Mouse (Mus musculus) forebrain, embryonic 12.5 days (tissue): ENCODE measurements around the gene Spef1. TPM values are rescaled to one million over a fixed set of nuclear protein-coding genes. Genes with fewer than 3 reads are reported as not detected.

Experiments
- ATAC-seq: fragments of 200-750 bp; cut with Nextera tagmentation; 2 replicates; pipeline ENCODE4 v1.8.0; 2017; ENCODE audit warnings: moderate TSS enrichment; ENCODE audit not compliant: low FRiP score
- H3K27ac ChIP-seq: fragments of 300-500 bp; sonication (generic); 2 replicates; pipeline ENCODE4 v1.5.1; 2016; ENCODE audit warnings: mild to moderate bottlenecking
- H3K27me3 ChIP-seq: fragments of 300-500 bp; sonication (generic); 2 replicates; pipeline ENCODE4 v1.6.1; 2016; ENCODE audit warnings: mild to moderate bottlenecking
- H3K36me3 ChIP-seq: fragments of 300-500 bp; sonication (generic); replicated peaks from 2 replicates; pipeline ENCODE4 v1.6.1; 2016; ENCODE audit warnings: mild to moderate bottlenecking
- H3K4me1 ChIP-seq: fragments of 300-500 bp; sonication (generic); 2 replicates; pipeline ENCODE4 v1.6.1; 2016
- H3K4me2 ChIP-seq: fragments of 300-500 bp; sonication (generic); 2 replicates; pipeline ENCODE4 v1.6.1; 2016; ENCODE audit warnings: mild to moderate bottlenecking, moderate library complexity
- H3K4me3 ChIP-seq: fragments of 300-500 bp; sonication (generic); replicated peaks from 2 replicates; pipeline ENCODE4 v1.5.1; 2016; ENCODE audit warnings: mild to moderate bottlenecking
- H3K9ac ChIP-seq: fragments of 300-500 bp; sonication (generic); 2 replicates; pipeline ENCODE4 v1.6.1; 2016; ENCODE audit warnings: mild to moderate bottlenecking
- H3K9me3 ChIP-seq: fragments of 300-500 bp; sonication (generic); 2 replicates; pipeline ENCODE4 v1.6.1; 2016
- WGBS: fragments of 180-500 bp; shearing (Covaris S2); methylation state at CpG from one replicate; pipeline ENCODE4 v1.1.7; 2016; 5-methylcytosine and 5-hydroxymethylcytosine counted together
- polyA plus RNA-seq: library from polyadenylated mRNA; unstranded; fragments of >200 nt; fragmentation: Nextera tagmentation; extraction: Ambion mirVana; gene quantifications from 2 replicates; pipeline ENCODE4 v1.2.1, GENCODE M21; 2016

Gene Spef1
- polyA plus RNA-seq, 1 experiment from 2014 or later = 12.1 TPM

GRCm38 (mm10) chr2:131146193-131147042 is 40.7 kb downstream of the Spef1 start:
- Histone ChIP-seq H3K4me1 (peaks cover 6% of the 10 kb centered on the region; the same call in 1 of the 2 replicates), H3K9me3 (no peaks in the 10 kb centered on the region), H3K36me3 (peaks cover 78% of the 10 kb centered on the region), H3K9ac (no peak overlapping the region), H3K27me3 (no peaks in the 10 kb centered on the region), H3K4me2 (no peak overlapping the region), H3K4me3 (no peak overlapping the region), H3K27ac (no peak overlapping the region)
- ATAC-seq = no peak
- WGBS = 93% methylated on average over 21 of the region's 21 CpGs

DNA sequence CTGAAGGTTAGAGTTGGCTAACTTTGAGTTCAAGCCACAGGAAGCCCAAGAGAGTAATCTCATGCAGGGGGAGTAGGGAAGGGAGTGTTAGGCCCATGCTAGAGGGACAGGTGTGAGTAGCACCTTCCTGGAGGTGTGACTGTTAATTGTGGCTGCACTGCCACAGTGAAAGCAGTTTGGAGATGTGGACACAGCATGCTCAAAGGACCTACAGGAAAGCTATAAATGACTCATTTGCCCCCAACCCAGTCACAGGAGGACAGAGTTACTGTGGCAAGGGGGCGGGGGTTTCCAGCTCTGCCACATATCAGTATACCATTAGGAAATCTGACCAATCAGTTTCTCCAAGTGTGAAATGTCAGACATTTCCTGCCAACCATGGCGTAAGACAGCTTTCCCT is 41.5 kb downstream of the Spef1 start:
- Histone ChIP-seq H3K27me3 (no peaks in the 10 kb centered on the region), H3K4me2 (no peak overlapping the region), H3K9me3 (no peaks in the 10 kb centered on the region), H3K9ac (no peak overlapping the region), H3K36me3 (peaks cover 70% of the 10 kb centered on the region), H3K4me3 (no peak overlapping the region), H3K4me1 (peaks cover 6% of the 10 kb centered on the region; the same call in 1 of the 2 replicates), H3K27ac (no peak overlapping the region)
- WGBS = 89% methylated on average over 2 of the region's 2 CpGs
- no peak for ATAC-seq

- peaks cover 65% of the 10 kb centered on the region for H3K36me3 ChIP-seq
- H3K9ac ChIP-seq = no peak overlapping the region
- no peaks in the 10 kb centered on the region for H3K27me3 ChIP-seq
- H3K9me3 ChIP-seq = no peaks in the 10 kb centered on the region
- no peak overlapping the region for H3K4me3 ChIP-seq
- 68% methylated on average over 13 of the region's 13 CpGs for WGBS
- no peak for ATAC-seq
- peaks cover 6% of the 10 kb centered on the region; the same call in 1 of the 2 replicates for H3K4me1 ChIP-seq
- no peak overlapping the region for H3K4me2 ChIP-seq
- no peak overlapping the region for H3K27ac ChIP-seq
These were observed 42.0 kb downstream of the Spef1 start for GRCm38 (mm10) chr2:131145121-131145520.

DNA sequence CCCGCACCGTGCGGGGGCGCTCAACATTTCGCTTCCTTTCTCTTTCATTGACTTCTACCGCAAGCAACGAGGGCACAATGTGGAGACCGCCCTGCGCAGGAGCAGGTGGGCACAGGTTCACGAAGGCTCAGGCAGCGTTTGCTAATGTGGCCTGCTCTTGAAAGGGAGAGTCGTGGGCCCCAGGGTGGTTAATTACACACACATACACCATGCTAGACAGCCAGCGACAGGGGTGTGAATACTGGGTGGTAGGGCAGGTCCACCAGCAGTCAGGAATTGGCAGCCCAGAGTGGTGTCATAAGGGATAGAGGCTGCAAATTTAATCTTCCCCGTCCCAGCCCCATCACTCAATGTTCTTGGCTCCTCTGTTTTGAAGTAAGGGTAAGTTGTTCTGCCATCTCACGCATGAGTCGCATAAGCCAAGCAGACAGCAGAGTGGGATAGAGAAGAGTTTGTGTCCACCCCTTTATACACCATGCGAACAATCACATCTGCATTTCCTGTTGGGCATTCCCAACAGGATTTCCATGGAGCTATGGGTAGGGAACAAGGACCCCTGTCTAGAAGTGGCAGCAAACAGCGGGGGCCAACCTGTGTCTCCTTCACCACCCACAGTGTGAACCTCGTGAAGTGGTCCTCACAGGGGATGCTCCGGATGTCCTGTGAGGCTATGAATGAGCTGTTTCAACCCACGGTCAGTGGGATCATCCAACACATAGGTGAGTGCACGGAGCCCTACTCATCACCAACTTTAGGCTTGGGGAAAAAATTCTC is 43.9 kb downstream of the Spef1 start:
- Histone ChIP-seq H3K9me3 (no peaks in the 10 kb centered on the region), H3K36me3 (peaks cover 48% of the 10 kb centered on the region), H3K4me2 (0 out of 2 replicates have a peak overlapping the region, but pooled peaks have one; percentile 10), H3K4me3 (no peak overlapping the region), H3K27ac (no peak overlapping the region), H3K4me1 (peaks cover 6% of the 10 kb centered on the region; the same call in 1 of the 2 replicates), H3K27me3 (no peaks in the 10 kb centered on the region), H3K9ac (no peak overlapping the region)
- WGBS = 68% methylated on average over 22 of the region's 22 CpGs
- peak; percentile 18 for ATAC-seq

- WGBS = 32% methylated on average over 18 of the region's 18 CpGs
These were observed 44.5 kb downstream of the Spef1 start for GRCm38 (mm10) chr2:131142592-131142991.

DNA sequence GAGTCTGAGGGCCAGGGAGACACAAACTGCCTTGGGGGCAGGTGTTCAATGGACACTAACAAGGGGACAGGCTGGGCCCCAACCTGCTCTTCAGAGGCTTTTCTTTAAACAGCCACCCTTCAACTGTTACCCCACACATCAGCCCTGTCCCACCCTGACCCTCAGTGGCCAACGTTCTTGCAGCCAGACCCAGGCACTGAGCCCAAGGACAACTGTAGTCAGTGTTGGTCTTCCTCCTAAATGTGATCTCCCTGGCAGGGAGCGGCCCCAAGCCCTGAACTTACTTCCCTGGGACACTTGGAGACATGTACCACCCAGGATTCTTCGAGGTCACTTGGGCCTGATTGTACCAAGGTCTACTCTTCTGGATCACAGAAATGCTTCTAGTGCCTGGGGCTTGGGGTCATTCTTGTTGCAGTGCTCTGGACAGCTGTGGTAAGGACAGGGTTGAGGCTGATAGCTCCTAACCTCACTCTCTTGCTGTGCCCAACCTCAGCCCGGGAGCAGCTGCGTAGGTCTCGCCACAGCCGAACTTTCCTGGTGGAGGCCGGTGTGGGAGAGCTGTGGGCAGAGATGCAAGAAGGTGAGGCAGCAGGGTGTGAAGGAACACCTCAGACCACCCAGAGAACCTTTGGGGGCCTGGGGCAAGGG is 45.6 kb downstream of the Spef1 start:
- Histone ChIP-seq H3K36me3 (peaks cover 30% of the 10 kb centered on the region), H3K27ac (no peak overlapping the region), H3K27me3 (no peaks in the 10 kb centered on the region), H3K9me3 (no peaks in the 10 kb centered on the region), H3K4me3 (no peak overlapping the region), H3K4me1 (peaks cover 6% of the 10 kb centered on the region; the same call in 1 of the 2 replicates), H3K4me2 (no peak overlapping the region), H3K9ac (no peak overlapping the region)
- WGBS = 92% methylated on average over 8 of the region's 8 CpGs
- ATAC-seq = no peak

More at GRCm38 (mm10) chr2:131142592-131142991, 44.5 kb downstream of the Spef1 start:
- no peak overlapping the region for H3K27ac ChIP-seq
- H3K4me2 ChIP-seq = 0 out of 2 replicates have a peak overlapping the region, but pooled peaks have one; percentile 10
- H3K27me3 ChIP-seq = no peaks in the 10 kb centered on the region
- no peak overlapping the region for H3K4me3 ChIP-seq
- peak; percentile 52 for ATAC-seq
- no peaks in the 10 kb centered on the region for H3K9me3 ChIP-seq
- H3K4me1 ChIP-seq = peaks cover 6% of the 10 kb centered on the region; the same call in 1 of the 2 replicates
- no peak overlapping the region for H3K9ac ChIP-seq
- H3K36me3 ChIP-seq = peaks cover 42% of the 10 kb centered on the region

- peaks cover 21% of the 10 kb centered on the region for H3K36me3 ChIP-seq
- H3K9me3 ChIP-seq = no peaks in the 10 kb centered on the region
- peaks cover 6% of the 10 kb centered on the region; the same call in 1 of the 2 replicates for H3K4me1 ChIP-seq
- ATAC-seq = no peak
- no peaks in the 10 kb centered on the region for H3K27me3 ChIP-seq
- no peak overlapping the region for H3K27ac ChIP-seq
- H3K9ac ChIP-seq = no peak overlapping the region
- H3K4me2 ChIP-seq = no peak overlapping the region
- H3K4me3 ChIP-seq = no peak overlapping the region
- 83% methylated on average over 5 of the region's 5 CpGs for WGBS
These were observed 46.6 kb downstream of the Spef1 start for GRCm38 (mm10) chr2:131140533-131140905.

DNA sequence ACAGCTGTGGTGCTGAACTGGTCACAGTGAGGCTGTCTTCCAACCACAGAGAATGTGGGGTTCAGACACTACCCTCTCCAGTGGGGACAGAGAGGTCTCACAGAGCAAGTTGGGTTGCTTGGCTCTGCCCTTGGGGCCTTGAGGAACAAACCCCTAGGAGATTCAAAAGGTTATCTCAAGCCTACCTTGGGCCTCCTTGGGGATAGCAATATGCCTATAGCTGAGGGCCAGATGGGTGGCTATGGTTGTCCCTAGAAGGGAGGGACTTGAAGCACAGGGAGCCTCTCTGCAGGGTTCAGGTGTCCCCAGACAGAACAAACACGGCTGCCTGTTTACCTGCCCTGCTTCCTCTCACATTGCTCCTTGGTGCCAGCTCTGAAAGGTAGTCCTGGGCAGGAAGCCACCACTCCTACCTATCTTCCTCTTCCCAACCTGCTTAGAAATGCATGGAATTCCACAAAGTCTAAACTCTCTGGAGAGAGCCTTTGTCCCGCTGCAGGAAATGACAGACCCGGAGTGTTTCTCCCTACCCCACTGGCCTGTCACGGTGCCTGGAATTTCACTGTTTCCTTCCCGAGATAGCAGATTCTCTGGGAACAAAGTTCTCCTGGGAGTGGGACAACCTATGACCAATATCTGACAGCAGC is 47.1 kb downstream of the Spef1 start:
- no peak overlapping the region for H3K9ac ChIP-seq
- H3K36me3 ChIP-seq = peaks cover 16% of the 10 kb centered on the region
- no peaks in the 10 kb centered on the region for H3K27me3 ChIP-seq
- WGBS = 69% methylated on average over 5 of the region's 5 CpGs
- ATAC-seq = no peak
- peaks cover 6% of the 10 kb centered on the region; the same call in 1 of the 2 replicates for H3K4me1 ChIP-seq
- H3K4me2 ChIP-seq = no peak overlapping the region
- H3K4me3 ChIP-seq = no peak overlapping the region
- no peaks in the 10 kb centered on the region for H3K9me3 ChIP-seq
- no peak overlapping the region for H3K27ac ChIP-seq

- H3K4me3 ChIP-seq = no peak overlapping the region
- no peak overlapping the region for H3K9ac ChIP-seq
- ATAC-seq = no peak
- no peak overlapping the region for H3K4me2 ChIP-seq
- no peaks in the 10 kb centered on the region for H3K27me3 ChIP-seq
- H3K36me3 ChIP-seq = peaks cover 8% of the 10 kb centered on the region
- H3K9me3 ChIP-seq = no peaks in the 10 kb centered on the region
- 88% methylated on average over 5 of the region's 5 CpGs for WGBS
- H3K27ac ChIP-seq = no peak overlapping the region
- peaks cover 6% of the 10 kb centered on the region; the same call in 1 of the 2 replicates for H3K4me1 ChIP-seq
These were observed 47.8 kb downstream of the Spef1 start for GRCm38 (mm10) chr2:131139287-131139686.

GRCm38 (mm10) chr2:131138760-131139159 is 48.3 kb downstream of the Spef1 start:
- Histone ChIP-seq H3K9ac (no peak overlapping the region), H3K9me3 (no peaks in the 10 kb centered on the region), H3K36me3 (peaks cover 6% of the 10 kb centered on the region), H3K27ac (no peak overlapping the region), H3K4me3 (no peak overlapping the region), H3K4me1 (peaks cover 6% of the 10 kb centered on the region; the same call in 1 of the 2 replicates), H3K4me2 (no peak overlapping the region), H3K27me3 (no peaks in the 10 kb centered on the region)
- 89% methylated on average over 7 of the region's 7 CpGs for WGBS
- no peak for ATAC-seq

DNA sequence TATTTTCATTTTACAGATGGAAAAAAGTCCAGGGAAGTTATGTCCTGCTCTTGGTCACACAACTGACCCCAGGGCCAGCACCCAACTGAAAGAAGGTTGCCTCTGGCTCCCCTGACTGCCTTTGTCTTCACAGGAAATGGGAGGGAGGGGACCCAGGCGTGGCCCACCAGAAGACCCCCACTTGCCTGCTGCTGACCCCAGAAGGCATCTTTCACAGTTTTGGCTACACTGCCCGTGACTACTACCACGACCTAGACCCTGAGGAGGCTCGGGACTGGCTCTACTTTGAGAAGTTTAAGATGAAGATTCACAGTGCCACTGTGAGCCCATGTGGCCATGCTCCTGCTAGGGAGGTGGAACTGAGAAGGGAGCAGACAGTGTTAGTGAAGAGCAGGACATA is 48.8 kb downstream of the Spef1 start:
- Histone ChIP-seq H3K4me2 (no peak overlapping the region), H3K9ac (no peak overlapping the region), H3K4me3 (no peak overlapping the region), H3K4me1 (peaks cover 6% of the 10 kb centered on the region; the same call in 1 of the 2 replicates), H3K27ac (no peak overlapping the region), H3K9me3 (no peaks in the 10 kb centered on the region), H3K27me3 (no peaks in the 10 kb centered on the region), H3K36me3 (peaks cover 3% of the 10 kb centered on the region; the same call in 1 of the 2 replicates)
- ATAC-seq = no peak
- WGBS = 88% methylated on average over 4 of the region's 4 CpGs
